Mouse (Mus musculus) embryonic facial prominence, embryonic 10.5 days (tissue): Measurements from ENCODE around the gene Ccdc13. TPM values are rescaled to one million over a fixed set of nuclear protein-coding genes. Genes with fewer than 3 reads are reported as not detected.

Experiments
- DNase-seq: peaks from one replicate; pipeline ENCODE4 v3.0.0-alpha.2; 2017; ENCODE audit warnings: low spot score
- H3K27ac ChIP-seq: fragments of 300-500 bp; sonication (generic); replicated peaks from 2 replicates; pipeline ENCODE4 v1.5.1; 2016; ENCODE audit warnings: mild to moderate bottlenecking
- H3K27me3 ChIP-seq: fragments of 300-500 bp; sonication (generic); replicated peaks from 2 replicates; pipeline ENCODE4 v1.6.1; 2016; ENCODE audit warnings: low read depth, mild to moderate bottlenecking; ENCODE audit not compliant: poor library complexity, severe bottlenecking
- H3K36me3 ChIP-seq: fragments of 300-500 bp; sonication (generic); replicated peaks from 2 replicates; pipeline ENCODE4 v1.6.1; 2016; ENCODE audit warnings: mild to moderate bottlenecking, moderate library complexity
- H3K4me1 ChIP-seq: fragments of 300-500 bp; sonication (generic); 2 replicates; pipeline ENCODE4 v1.6.1; 2016
- H3K4me3 ChIP-seq: fragments of 300-500 bp; sonication (generic); 2 replicates; pipeline ENCODE4 v1.5.1; 2016; ENCODE audit warnings: mild to moderate bottlenecking, moderate library complexity
- H3K9me3 ChIP-seq: fragments of 300-500 bp; sonication (generic); 2 replicates; pipeline ENCODE4 v1.6.1; 2016; ENCODE audit warnings: mild to moderate bottlenecking
- WGBS: fragments of 180-500 bp; shearing (Covaris S2); methylation state at CpG from one replicate; pipeline ENCODE4 v1.1.7; 2016; 5-methylcytosine and 5-hydroxymethylcytosine counted together
- polyA plus RNA-seq: library from polyadenylated mRNA; unstranded; fragments of >200 nt; fragmentation: Nextera tagmentation; extraction: Ambion mirVana; gene quantifications from 2 replicates; pipeline ENCODE4 v1.2.1, GENCODE M21; 2016

Gene Ccdc13
- polyA plus RNA-seq, 1 experiment from 2014 or later, result 0.83 TPM

- no peak for DNase-seq
- WGBS, result 79% methylated on average over 2 of the region's 2 CpGs
- H3K27me3 ChIP-seq, result no peaks in the 10 kb centered on the region
These were observed 52.9 kb downstream of the Ccdc13 start for GRCm38 (mm10) chr9:121786359-121786758.

GRCm38 (mm10) chr9:121785261-121785660 lies 54.0 kb downstream of the Ccdc13 start:
- no peak for DNase-seq
- H3K27me3 ChIP-seq, result peaks cover 6% of the 10 kb centered on the region; the same call in 1 of the 2 replicates
- H3K9me3 ChIP-seq, result no peaks in the 10 kb centered on the region
- no peak overlapping the region for H3K4me3 ChIP-seq
- no peaks in the 10 kb centered on the region for H3K4me1 ChIP-seq
- no peaks in the 10 kb centered on the region for H3K36me3 ChIP-seq
- H3K27ac ChIP-seq, result no peak overlapping the region
- 88% methylated on average over 8 of the region's 8 CpGs for WGBS

More at GRCm38 (mm10) chr9:121786359-121786758, 52.9 kb downstream of the Ccdc13 start:
- Histone ChIP-seq H3K4me3 (no peak overlapping the region), H3K4me1 (peaks cover 5% of the 10 kb centered on the region), H3K36me3 (no peaks in the 10 kb centered on the region), H3K9me3 (no peaks in the 10 kb centered on the region), H3K27ac (no peak overlapping the region)

GRCm38 (mm10) chr9:121784801-121785200 lies 54.5 kb downstream of the Ccdc13 start:
- 90% methylated on average over 12 of the region's 12 CpGs for WGBS
- H3K27ac ChIP-seq, result no peak overlapping the region
- peaks cover 11% of the 10 kb centered on the region for H3K27me3 ChIP-seq
- no peaks in the 10 kb centered on the region for H3K9me3 ChIP-seq
- no peaks in the 10 kb centered on the region for H3K36me3 ChIP-seq
- no peak overlapping the region for H3K4me3 ChIP-seq
- DNase-seq, result no peak
- no peaks in the 10 kb centered on the region for H3K4me1 ChIP-seq

GRCm38 (mm10) chr9:121778066-121778624 lies 61.1 kb downstream of the Ccdc13 start:
- DNase-seq, result peak; percentile 53
- Histone ChIP-seq H3K27me3 (peaks cover 56% of the 10 kb centered on the region), H3K4me3 (peak overlapping the region; percentile 53), H3K27ac (no peak overlapping the region), H3K36me3 (no peaks in the 10 kb centered on the region), H3K4me1 (peaks cover 13% of the 10 kb centered on the region), H3K9me3 (no peaks in the 10 kb centered on the region)
- WGBS, result 15% methylated on average over 54 of the region's 54 CpGs

GRCm38 (mm10) chr9:121777484-121778065 lies 61.7 kb downstream of the Ccdc13 start, which contains the start of gene Klhl40:
Gene Klhl40 (plus strand): TSS chr9:121777607.
- Histone ChIP-seq H3K27me3 (peaks cover 56% of the 10 kb centered on the region), H3K4me3 (peak within 1 kb of the TSS; percentile 53), H3K36me3 (no peaks in the 10 kb centered on the region), H3K27ac (no peak within 1 kb of the TSS), H3K4me1 (peaks cover 13% of the 10 kb centered on the region), H3K9me3 (no peaks in the 10 kb centered on the region)
- DNase-seq, result no peak
- 21% methylated on average over 30 of the region's 30 CpGs for WGBS

GRCm38 (mm10) chr9:121776511-121776910 lies 62.8 kb downstream of the Ccdc13 start:
- H3K27me3 ChIP-seq, result peaks cover 56% of the 10 kb centered on the region
- H3K36me3 ChIP-seq, result no peaks in the 10 kb centered on the region
- no peaks in the 10 kb centered on the region for H3K9me3 ChIP-seq
- H3K4me3 ChIP-seq, result no peak overlapping the region
- H3K4me1 ChIP-seq, result peaks cover 13% of the 10 kb centered on the region
- H3K27ac ChIP-seq, result no peak overlapping the region
- no peak for DNase-seq
- WGBS, result 85% methylated on average over 7 of the region's 7 CpGs

- Histone ChIP-seq H3K27me3 (peaks cover 56% of the 10 kb centered on the region), H3K36me3 (no peaks in the 10 kb centered on the region), H3K9me3 (no peaks in the 10 kb centered on the region), H3K27ac (no peak overlapping the region), H3K4me3 (no peak overlapping the region), H3K4me1 (peaks cover 13% of the 10 kb centered on the region)
- DNase-seq, result no peak
- 85% methylated on average over 10 of the region's 10 CpGs for WGBS
These were observed 63.3 kb downstream of the Ccdc13 start for GRCm38 (mm10) chr9:121775951-121776350.

GRCm38 (mm10) chr9:121772412-121772811 lies 66.8 kb downstream of the Ccdc13 start:
- peaks cover 5% of the 10 kb centered on the region for H3K4me1 ChIP-seq
- 79% methylated on average over 5 of the region's 5 CpGs for WGBS

GRCm38 (mm10) chr9:121765166-121765855 lies 74.0 kb downstream of the Ccdc13 start:
- H3K27ac ChIP-seq, result 0 out of 2 replicates have a peak overlapping the region, but pooled peaks have one; percentile 3
- H3K9me3 ChIP-seq, result no peaks in the 10 kb centered on the region
- H3K4me1 ChIP-seq, result peaks cover 33% of the 10 kb centered on the region
- H3K4me3 ChIP-seq, result no peak overlapping the region
- H3K36me3 ChIP-seq, result peaks cover 76% of the 10 kb centered on the region
- no peak for DNase-seq
- WGBS, result 96% methylated on average over 16 of the region's 16 CpGs
- no peaks in the 10 kb centered on the region for H3K27me3 ChIP-seq

More at GRCm38 (mm10) chr9:121772412-121772811, 66.8 kb downstream of the Ccdc13 start:
- Histone ChIP-seq H3K36me3 (peaks cover 16% of the 10 kb centered on the region), H3K27ac (no peak overlapping the region), H3K4me3 (no peak overlapping the region), H3K27me3 (peaks cover 21% of the 10 kb centered on the region), H3K9me3 (no peaks in the 10 kb centered on the region)
- DNase-seq, result no peak

GRCm38 (mm10) chr9:121763716-121764115 lies 75.5 kb downstream of the Ccdc13 start:
- Histone ChIP-seq H3K27ac (no peak overlapping the region), H3K9me3 (no peaks in the 10 kb centered on the region), H3K36me3 (peaks cover 72% of the 10 kb centered on the region), H3K27me3 (no peaks in the 10 kb centered on the region), H3K4me1 (peaks cover 45% of the 10 kb centered on the region), H3K4me3 (no peak overlapping the region)
- WGBS, result 87% methylated on average over 19 of the region's 19 CpGs
- DNase-seq, result no peak

GRCm38 (mm10) chr9:121762761-121763160 lies 76.5 kb downstream of the Ccdc13 start:
- Histone ChIP-seq H3K4me1 (peaks cover 52% of the 10 kb centered on the region), H3K27me3 (no peaks in the 10 kb centered on the region), H3K4me3 (no peak overlapping the region), H3K9me3 (no peaks in the 10 kb centered on the region), H3K27ac (0 out of 2 replicates have a peak overlapping the region, but pooled peaks have one; percentile 24), H3K36me3 (peaks cover 63% of the 10 kb centered on the region)
- WGBS, result 93% methylated on average over 25 of the region's 25 CpGs
- no peak for DNase-seq

- Histone ChIP-seq H3K27ac (0 out of 2 replicates have a peak overlapping the region, but pooled peaks have one; percentile 97), H3K4me3 (0 out of 2 replicates have a peak overlapping the region, but pooled peaks have one; percentile 82), H3K36me3 (peaks cover 58% of the 10 kb centered on the region), H3K27me3 (no peaks in the 10 kb centered on the region), H3K4me1 (peaks cover 57% of the 10 kb centered on the region), H3K9me3 (no peaks in the 10 kb centered on the region)
- 90% methylated on average over 10 of the region's 10 CpGs for WGBS
- DNase-seq, result no peak
These were observed 77.0 kb downstream of the Ccdc13 start for GRCm38 (mm10) chr9:121762248-121762647.
